Mouse (Mus musculus): ENCODE results near the gene Vav1. TPM values are rescaled to one million over a fixed set of nuclear protein-coding genes. Genes with fewer than 3 reads are reported as not detected.
A peak's percentile ranks its signal among the peaks of the same experiment; 100 is the strongest.

The Vav1 gene
- polyA plus RNA-seq, 1 experiment from 2014 or later, result 1.6 TPM

- H3K27me3 ChIP-seq (replicated peaks), result no peaks in the 10 kb centered on the region
- H3K9ac ChIP-seq, result no peak overlapping the region
- no peaks in the 10 kb centered on the region for H3K9me3 ChIP-seq (replicated peaks)
- peaks cover 73% of the 10 kb centered on the region for H3K36me3 ChIP-seq
- H3K27ac ChIP-seq (ENCODE audit: poor library complexity, severe bottlenecking), result no peak overlapping the region
- H3K4me3 ChIP-seq, result no peak overlapping the region
- no peak for ATAC-seq (ENCODE audit: insufficient number of reproducible peaks, low FRiP score)
- no peak overlapping the region for H3K4me2 ChIP-seq
- WGBS, result 87% methylated on average over 14 of the region's 14 CpGs
- H3K4me1 ChIP-seq (replicated peaks), result peaks cover 7% of the 10 kb centered on the region
These were observed 23.5 kb upstream of the Vav1 start for GRCm38 (mm10) chr17:57255354-57255753.

GRCm38 (mm10) chr17:57256921-57257485 is 21.9 kb upstream of the Vav1 start:
- Histone ChIP-seq H3K4me3 (no peak overlapping the region), H3K4me2 (no peak overlapping the region), H3K4me1 (replicated peaks) (peaks cover 3% of the 10 kb centered on the region; the same call in 1 of the 2 replicates), H3K36me3 (peaks cover 89% of the 10 kb centered on the region), H3K27me3 (replicated peaks) (no peaks in the 10 kb centered on the region), H3K9ac (no peak overlapping the region), H3K9me3 (replicated peaks) (no peaks in the 10 kb centered on the region), H3K27ac (ENCODE audit: poor library complexity, severe bottlenecking) (no peak overlapping the region)
- ATAC-seq (ENCODE audit: insufficient number of reproducible peaks, low FRiP score), result no peak
- 92% methylated on average over 22 of the region's 22 CpGs for WGBS

DNA sequence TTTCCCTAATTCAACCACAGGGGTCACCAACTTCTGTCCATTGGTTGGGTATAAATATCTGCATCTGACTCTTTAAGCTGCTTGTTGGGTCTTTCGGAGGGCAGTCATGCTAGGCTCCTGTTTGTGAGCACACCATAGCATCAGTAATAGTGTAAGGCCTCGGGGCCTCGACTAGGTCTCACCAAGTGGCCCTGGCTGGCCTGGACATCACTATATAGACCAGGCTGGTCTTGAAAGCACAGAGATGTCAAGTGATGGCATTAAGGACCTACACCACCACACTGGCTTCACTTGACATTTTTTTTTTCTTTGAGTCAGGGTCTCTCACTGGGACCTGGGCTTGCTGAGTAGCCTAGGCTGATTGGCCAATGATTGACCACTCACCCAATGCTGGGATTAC is 20.7 kb upstream of the Vav1 start:
- no peak overlapping the region for H3K4me3 ChIP-seq
- H3K36me3 ChIP-seq, result peaks cover 98% of the 10 kb centered on the region
- no peak overlapping the region for H3K27ac ChIP-seq (ENCODE audit: poor library complexity, severe bottlenecking)
- no peak for ATAC-seq (ENCODE audit: insufficient number of reproducible peaks, low FRiP score)
- no peak overlapping the region for H3K4me2 ChIP-seq
- no peaks in the 10 kb centered on the region for H3K9me3 ChIP-seq (replicated peaks)
- H3K27me3 ChIP-seq (replicated peaks), result no peaks in the 10 kb centered on the region
- H3K9ac ChIP-seq, result no peak overlapping the region
- H3K4me1 ChIP-seq (replicated peaks), result peaks cover 3% of the 10 kb centered on the region; the same call in 1 of the 2 replicates
- WGBS, result 86% methylated on average over 3 of the region's 3 CpGs

DNA sequence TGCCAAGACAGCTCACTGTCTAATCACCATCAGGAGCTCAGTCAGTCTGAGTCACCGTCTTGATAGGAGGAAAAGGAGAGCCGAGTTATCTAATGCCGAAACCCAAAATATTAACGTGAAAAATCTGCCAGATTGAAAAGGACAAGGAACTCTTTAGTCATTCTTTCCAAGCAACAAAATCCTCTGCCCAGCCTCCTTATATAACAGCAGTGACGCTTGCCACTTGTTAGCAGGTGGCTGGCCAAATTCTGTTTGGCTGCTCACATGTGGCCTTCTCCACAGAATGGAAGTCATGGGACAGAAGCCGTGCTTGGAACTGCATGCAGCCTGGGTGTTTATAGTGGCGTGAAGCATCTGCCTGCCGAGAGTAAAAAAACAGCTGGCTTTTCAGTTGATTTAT is 19.2 kb upstream of the Vav1 start:
- Histone ChIP-seq H3K4me1 (replicated peaks) (peaks cover 3% of the 10 kb centered on the region; the same call in 1 of the 2 replicates), H3K9me3 (replicated peaks) (no peaks in the 10 kb centered on the region), H3K27me3 (replicated peaks) (no peaks in the 10 kb centered on the region), H3K36me3 (peaks cover 91% of the 10 kb centered on the region), H3K9ac (no peak overlapping the region), H3K27ac (ENCODE audit: poor library complexity, severe bottlenecking) (no peak overlapping the region), H3K4me3 (no peak overlapping the region), H3K4me2 (no peak overlapping the region)
- ATAC-seq (ENCODE audit: insufficient number of reproducible peaks, low FRiP score), result no peak
- 83% methylated on average over 8 of the region's 8 CpGs for WGBS

DNA sequence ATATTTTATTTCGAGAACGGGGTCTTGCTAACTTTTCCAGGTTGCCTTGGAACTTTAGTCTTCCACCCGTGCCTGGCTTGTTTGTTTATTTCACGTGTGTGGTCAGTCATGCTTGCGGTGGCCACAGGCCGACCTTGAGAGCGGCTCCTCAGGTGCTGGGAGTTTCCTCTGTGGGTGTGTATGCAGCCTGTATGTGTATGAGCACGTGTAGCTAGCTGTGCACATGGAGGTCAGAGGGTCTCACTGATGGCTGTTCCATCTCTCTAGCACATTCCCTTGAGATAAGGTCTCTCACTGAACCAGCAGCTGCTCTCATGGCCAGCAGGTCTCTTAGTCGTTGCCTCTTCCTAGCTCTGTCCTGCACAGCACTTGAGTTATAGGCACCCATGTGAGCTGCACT is 18.5 kb upstream of the Vav1 start:
- 72% methylated on average over 9 of the region's 9 CpGs for WGBS
- H3K36me3 ChIP-seq, result peaks cover 85% of the 10 kb centered on the region
- H3K9ac ChIP-seq, result no peak overlapping the region

GRCm38 (mm10) chr17:57261286-57261685 is 17.6 kb upstream of the Vav1 start:
- Histone ChIP-seq H3K4me3 (no peak overlapping the region), H3K9ac (no peak overlapping the region), H3K27me3 (replicated peaks) (no peaks in the 10 kb centered on the region), H3K9me3 (replicated peaks) (no peaks in the 10 kb centered on the region), H3K27ac (ENCODE audit: poor library complexity, severe bottlenecking) (no peak overlapping the region), H3K4me2 (no peak overlapping the region), H3K36me3 (peaks cover 76% of the 10 kb centered on the region), H3K4me1 (replicated peaks) (peaks cover 11% of the 10 kb centered on the region; the same call in 1 of the 2 replicates)
- WGBS, result 92% methylated on average over 4 of the region's 4 CpGs
- ATAC-seq (ENCODE audit: insufficient number of reproducible peaks, low FRiP score), result no peak

More for the DNA sequence above, 18.5 kb upstream of the Vav1 start:
- Histone ChIP-seq H3K9me3 (replicated peaks) (no peaks in the 10 kb centered on the region), H3K4me2 (no peak overlapping the region), H3K27me3 (replicated peaks) (no peaks in the 10 kb centered on the region), H3K4me3 (no peak overlapping the region), H3K4me1 (replicated peaks) (peaks cover 9% of the 10 kb centered on the region; the same call in 1 of the 2 replicates), H3K27ac (ENCODE audit: poor library complexity, severe bottlenecking) (no peak overlapping the region)
- no peak for ATAC-seq (ENCODE audit: insufficient number of reproducible peaks, low FRiP score)

GRCm38 (mm10) chr17:57261796-57262195 is 17.1 kb upstream of the Vav1 start:
- Histone ChIP-seq H3K9ac (no peak overlapping the region), H3K4me1 (replicated peaks) (peaks cover 11% of the 10 kb centered on the region; the same call in 1 of the 2 replicates), H3K4me2 (no peak overlapping the region), H3K27me3 (replicated peaks) (no peaks in the 10 kb centered on the region), H3K36me3 (peaks cover 71% of the 10 kb centered on the region), H3K9me3 (replicated peaks) (no peaks in the 10 kb centered on the region), H3K27ac (ENCODE audit: poor library complexity, severe bottlenecking) (no peak overlapping the region), H3K4me3 (no peak overlapping the region)
- ATAC-seq (ENCODE audit: insufficient number of reproducible peaks, low FRiP score), result no peak
- 36% methylated on average over 1 of the region's 1 CpGs for WGBS

DNA sequence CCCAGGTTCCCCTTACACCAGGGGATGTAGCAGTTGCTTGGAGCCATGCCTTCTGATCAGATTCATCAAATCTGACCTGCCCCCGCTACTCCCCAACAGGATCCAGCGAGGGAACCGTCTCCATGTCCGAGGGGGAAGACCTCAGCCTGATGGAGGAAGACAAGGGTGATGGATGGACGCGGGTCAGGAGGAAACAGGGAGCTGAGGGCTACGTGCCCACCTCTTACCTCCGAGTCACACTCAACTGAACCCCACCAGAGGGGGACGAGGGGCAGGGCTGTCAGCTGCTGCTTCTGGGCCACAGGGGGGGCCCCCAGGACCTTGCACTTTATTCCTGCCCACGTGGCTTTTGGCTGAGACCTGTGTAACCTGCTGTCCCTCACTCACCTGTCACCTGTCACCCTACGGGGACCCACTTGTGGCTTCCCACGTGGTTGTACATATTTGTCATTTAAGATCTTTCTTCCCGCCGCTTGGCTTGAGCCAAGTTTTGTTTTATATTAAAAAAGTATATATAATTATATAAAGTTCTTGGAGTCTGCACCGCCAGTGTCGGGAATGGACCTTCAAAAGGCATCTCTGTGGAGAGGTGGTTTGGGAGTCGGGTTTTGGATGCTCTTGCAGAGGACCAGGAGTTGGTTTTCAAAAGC is 15.9 kb upstream of the Vav1 start:
- ATAC-seq (ENCODE audit: insufficient number of reproducible peaks, low FRiP score), result no peak
- no peak overlapping the region for H3K4me2 ChIP-seq
- H3K4me1 ChIP-seq (replicated peaks), result peaks cover 11% of the 10 kb centered on the region; the same call in 1 of the 2 replicates
- WGBS, result 88% methylated on average over 17 of the region's 17 CpGs
- H3K9me3 ChIP-seq (replicated peaks), result no peaks in the 10 kb centered on the region
- no peak overlapping the region for H3K27ac ChIP-seq (ENCODE audit: poor library complexity, severe bottlenecking)
- H3K36me3 ChIP-seq, result peaks cover 61% of the 10 kb centered on the region
- no peak overlapping the region for H3K4me3 ChIP-seq
- H3K27me3 ChIP-seq (replicated peaks), result no peaks in the 10 kb centered on the region
- no peak overlapping the region for H3K9ac ChIP-seq

- H3K4me2 ChIP-seq, result no peak overlapping the region
- no peak overlapping the region for H3K9ac ChIP-seq
- WGBS, result 69% methylated on average over 2 of the region's 2 CpGs
- no peak for ATAC-seq (ENCODE audit: insufficient number of reproducible peaks, low FRiP score)
- H3K4me1 ChIP-seq (replicated peaks), result peaks cover 11% of the 10 kb centered on the region; the same call in 1 of the 2 replicates
- no peak overlapping the region for H3K4me3 ChIP-seq
- H3K36me3 ChIP-seq, result peaks cover 49% of the 10 kb centered on the region
- no peaks in the 10 kb centered on the region for H3K9me3 ChIP-seq (replicated peaks)
- no peak overlapping the region for H3K27ac ChIP-seq (ENCODE audit: poor library complexity, severe bottlenecking)
- H3K27me3 ChIP-seq (replicated peaks), result no peaks in the 10 kb centered on the region
These were observed 14.7 kb upstream of the Vav1 start for GRCm38 (mm10) chr17:57264164-57264563.

DNA sequence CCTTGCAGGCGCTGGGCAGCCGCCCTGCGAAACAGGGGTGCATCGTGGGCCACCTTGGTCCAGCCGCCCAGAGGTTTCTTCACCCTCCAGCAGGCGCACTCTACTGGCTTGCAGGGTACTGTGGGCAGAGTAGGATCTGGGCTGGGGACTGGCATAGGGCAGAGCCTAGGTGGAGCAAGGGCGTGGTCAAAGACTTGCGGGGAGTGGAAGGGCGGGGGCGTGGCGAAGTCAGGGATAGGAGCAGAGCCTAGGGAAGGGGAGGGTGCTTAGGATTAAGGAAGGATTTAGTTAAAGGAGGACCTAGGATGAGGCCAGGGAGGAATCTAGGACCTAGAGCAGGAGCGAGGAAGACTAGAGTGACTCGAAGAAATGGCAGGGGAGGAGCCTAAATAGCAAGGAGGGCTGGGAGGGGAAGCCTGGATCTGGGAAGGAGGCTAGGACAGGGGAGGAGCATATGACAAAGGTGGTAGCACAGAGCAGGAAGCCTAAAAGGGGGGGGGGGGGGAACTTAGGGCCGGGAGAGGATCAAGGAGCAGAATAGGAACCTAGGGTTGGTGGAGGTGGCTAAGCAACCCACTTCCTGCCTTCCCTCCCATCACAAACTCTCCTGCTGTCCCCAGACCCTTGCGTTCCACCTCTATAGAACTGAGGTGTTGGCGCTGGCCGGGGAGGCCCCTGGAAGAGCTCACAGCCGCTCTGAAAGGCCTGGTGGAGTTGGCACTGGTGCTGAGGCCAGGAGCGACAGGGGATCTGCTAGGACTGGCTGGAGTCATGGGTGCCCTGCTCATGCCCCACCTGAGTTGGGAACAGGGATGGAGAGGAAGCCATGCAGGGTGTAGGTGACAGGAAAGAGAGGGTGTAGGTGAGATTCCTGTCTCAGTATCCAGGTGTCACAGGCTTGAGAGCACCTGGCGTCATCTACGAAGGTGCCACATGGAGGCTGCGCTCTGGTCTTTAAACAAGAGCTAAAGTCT is 13.6 kb upstream of the Vav1 start:
- H3K9ac ChIP-seq, result no peak overlapping the region
- WGBS, result 27% methylated on average over 21 of the region's 22 CpGs
- no peak overlapping the region for H3K4me3 ChIP-seq
- peaks cover 38% of the 10 kb centered on the region for H3K36me3 ChIP-seq
- ATAC-seq (ENCODE audit: insufficient number of reproducible peaks, low FRiP score), result peak; percentile 63; the same call in 1 of the 2 replicates
- no peak overlapping the region for H3K27ac ChIP-seq (ENCODE audit: poor library complexity, severe bottlenecking)
- peaks cover 10% of the 10 kb centered on the region; the same call in 1 of the 2 replicates for H3K4me1 ChIP-seq (replicated peaks)
- H3K9me3 ChIP-seq (replicated peaks), result no peaks in the 10 kb centered on the region
- peak overlapping the region; percentile 44 for H3K4me2 ChIP-seq
- H3K27me3 ChIP-seq (replicated peaks), result no peaks in the 10 kb centered on the region
